ENCODE assay signal across 9 mouse cellular contexts in genomic region chr4:120104599-120104998, GRCm38 (mm10). TPM values are rescaled to one million over a fixed set of nuclear protein-coding genes. Genes with fewer than 3 reads are reported as not detected.
A peak's percentile ranks its signal among the peaks of the same experiment; 100 is the strongest.
DNase-seq lines count a peak whose midpoint lies in the region; ATAC-seq and TF ChIP-seq lines count a peak whose summit lies in the region.
"Had no signal": no experiment of that assay in that cellular context is flagged by ENCODE, and none has a peak within 500 bp of the region (broad histone marks: within the 10 kb centered on the region; RNA-seq: fewer than 3 reads in every experiment).

No protein-coding gene starts in this region.

- no peaks in the 10 kb centered on the region for H3K27me3 ChIP-seq in kidney, adult 2 months (replicated peaks; ENCODE audit: control insufficient read depth, insufficient read depth, low read length)
- no peaks in the 10 kb centered on the region for H3K27me3 ChIP-seq in limb, embryonic 10.5 days (ENCODE audit: low read depth, poor library complexity, severe bottlenecking)

- H3K4me1 ChIP-seq in kidney, adult 2 months (ENCODE audit: control insufficient read depth, insufficient read depth, low read length) = no peaks in the 10 kb centered on the region
- H3K4me1 ChIP-seq in limb, embryonic 10.5 days = no peaks in the 10 kb centered on the region

- TF ChIP-seq CTCF in kidney, adult 2 months (conservative IDR thresholded peaks at IDR 0.05; ENCODE audit: insufficient read depth, insufficient read length, low read depth, low read length) = peak; percentile 85

- peak; percentile 38 for DNase-seq in kidney, adult 2 months
- no peak for DNase-seq in kidney, adult 11 months
- DNase-seq in adipocyte (ENCODE audit: low spot score) = peak; percentile 67
- peak; percentile 69 to 77 for DNase-seq in heart, postnatal 36 days
- peak; percentile 61 for DNase-seq in limb, embryonic 10.5 days (ENCODE audit: low spot score)
- peak; percentile 86 for DNase-seq in retina, embryonic 14.5 days (ENCODE audit: low spot score)
- peak; percentile 39 for DNase-seq in urinary bladder, adult 2 months (ENCODE audit: low spot score)

- no peak overlapping the region for H3K4me3 ChIP-seq in kidney, adult 2 months (ENCODE audit: insufficient read depth, low read depth, low read length)
- H3K4me3 ChIP-seq in limb, embryonic 10.5 days = no peak overlapping the region

- TF ChIP-seq POLR2A in kidney, adult 2 months (IDR thresholded peaks at IDR 0.05; ENCODE audit: low read depth, low read length) = no peak

- 52% methylated on average over 5 of the region's 5 CpGs for WGBS in kidney, adult 2 months
- 61% methylated on average over 5 of the region's 5 CpGs for whole genome bisulfite sequencing in limb, embryonic 10.5 days

- intact Hi-C loops in heart, postnatal 36 days (cut with DNase I) = loop anchor here (5.0 kb wide), 3 partner anchors 142 to 297 kb away; no protein-coding TSS in a partner anchor

- H3K36me3 ChIP-seq in kidney, adult 2 months (ENCODE audit: control insufficient read depth, insufficient read depth, low read length) = no peaks in the 10 kb centered on the region
- no peaks in the 10 kb centered on the region for H3K36me3 ChIP-seq in limb, embryonic 10.5 days

- no peak overlapping the region for H3K27ac ChIP-seq in kidney, adult 2 months (ENCODE audit: insufficient read depth, low read depth, low read length)
- H3K27ac ChIP-seq in limb, embryonic 10.5 days = no peak overlapping the region

- peak; percentile 87 for ATAC-seq in common myeloid progenitor, adult 5-6 weeks (replicated peaks; ENCODE audit: low read depth, poor library complexity, severe bottlenecking)

- H3K9me3 ChIP-seq in limb, embryonic 10.5 days (replicated peaks) = no peaks in the 10 kb centered on the region

RNA-seq across cellular contexts. Expression of gene AL607142.1, which starts 39.8 kb away (rescaled TPM):
- not detected in 2 replicates for polyA plus RNA-seq in kidney, adult 2 months (2012; rRNA removed)
- total RNA-seq in common myeloid progenitor, adult 5-6 weeks (2017) = not detected in 2 replicates
- not detected for total RNA-seq in heart, postnatal 36 days (2021)
- polyA plus RNA-seq in limb, embryonic 10.5 days (2016; fragmentation: Nextera tagmentation; extraction: Ambion mirVana) = not detected in 2 replicates
- polyA plus RNA-seq in urinary bladder, adult 2 months (2012; rRNA removed) = not detected in 2 replicates
- polyA plus RNA-seq: limb, embryonic 14.5 days had no signal

RNA-seq across cellular contexts. Expression of gene Edn2, which starts 56.4 kb away (rescaled TPM):
- not detected in 2 replicates for polyA plus RNA-seq in kidney, adult 2 months (2012; rRNA removed)
- not detected in 2 replicates for total RNA-seq in common myeloid progenitor, adult 5-6 weeks (2017)
- total RNA-seq in heart, postnatal 36 days (2021) = not detected
- polyA plus RNA-seq in limb, embryonic 10.5 days (2016; fragmentation: Nextera tagmentation; extraction: Ambion mirVana) = not detected in 2 replicates
- 0.10 and 0.24 TPM in 2 replicates for polyA plus RNA-seq in urinary bladder, adult 2 months (2012; rRNA removed)
